Mouse (Mus musculus): ENCODE measurements around the gene Derl3. TPM values are rescaled to one million over a fixed set of nuclear protein-coding genes. Genes with fewer than 3 reads are reported as not detected.

Gene Derl3
- polyA plus RNA-seq (2012) = 0.27 and 0.36 TPM in 2 replicates

DNA sequence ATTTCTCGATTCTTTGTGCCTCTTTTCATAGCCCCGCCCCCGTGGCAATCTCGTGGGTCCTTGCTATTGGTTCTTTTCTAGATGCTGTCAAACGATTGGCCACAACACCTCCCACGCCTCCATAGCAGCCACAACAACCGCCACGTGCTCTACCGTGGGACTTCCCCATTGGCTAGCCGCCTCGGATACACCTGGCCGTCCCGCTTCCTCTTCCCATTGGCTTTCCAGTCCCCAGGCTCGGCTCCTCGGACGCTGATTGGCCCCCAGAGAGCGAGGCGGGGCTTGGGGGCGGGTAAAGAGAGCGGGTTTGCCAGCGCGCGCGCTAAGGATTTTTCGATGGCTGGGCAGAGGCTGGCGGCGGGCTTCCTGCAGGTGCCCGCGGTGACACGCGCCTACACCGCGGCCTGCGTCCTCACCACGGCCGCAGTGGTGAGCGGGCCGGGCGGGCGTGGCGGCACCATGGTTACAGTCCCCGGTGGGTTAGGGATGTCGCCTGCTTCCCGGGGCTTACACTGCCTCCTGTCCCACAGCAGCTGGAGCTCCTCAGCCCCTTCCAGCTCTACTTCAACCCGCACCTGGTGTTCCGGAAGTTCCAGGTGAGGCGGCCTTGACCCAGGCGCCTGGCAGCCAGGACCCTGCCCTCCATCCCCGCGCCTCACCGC, at the start of gene Derl3:
Derl3 (plus strand) TSS at position 325 of the 662 bp plus-strand sequence.
- no peak for TF ChIP-seq GATA1 (IDR thresholded peaks at IDR 0.05; ENCODE audit: low read length)

DNA sequence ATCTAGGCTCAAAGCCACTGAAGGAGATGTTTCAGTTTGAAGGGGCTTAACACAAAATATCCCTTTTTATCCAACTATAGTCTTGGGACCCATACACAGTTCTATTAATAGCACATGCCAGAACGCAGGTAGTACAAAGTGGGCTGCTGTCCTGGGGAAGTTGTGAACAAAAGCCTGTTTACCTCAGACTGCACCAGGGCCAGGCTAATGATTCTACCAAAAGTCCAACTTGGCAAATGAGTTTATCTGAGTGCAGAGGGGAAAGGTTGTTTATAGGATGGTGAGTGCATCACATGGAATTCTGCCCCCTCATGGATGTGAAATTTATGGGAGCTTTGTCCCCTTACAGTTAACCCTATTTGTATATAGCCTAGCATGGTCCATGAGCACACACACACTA, 48.4 kb upstream of the Derl3 start:
- no peak for TF ChIP-seq GATA1 (IDR thresholded peaks at IDR 0.05; ENCODE audit: low read length)

DNA sequence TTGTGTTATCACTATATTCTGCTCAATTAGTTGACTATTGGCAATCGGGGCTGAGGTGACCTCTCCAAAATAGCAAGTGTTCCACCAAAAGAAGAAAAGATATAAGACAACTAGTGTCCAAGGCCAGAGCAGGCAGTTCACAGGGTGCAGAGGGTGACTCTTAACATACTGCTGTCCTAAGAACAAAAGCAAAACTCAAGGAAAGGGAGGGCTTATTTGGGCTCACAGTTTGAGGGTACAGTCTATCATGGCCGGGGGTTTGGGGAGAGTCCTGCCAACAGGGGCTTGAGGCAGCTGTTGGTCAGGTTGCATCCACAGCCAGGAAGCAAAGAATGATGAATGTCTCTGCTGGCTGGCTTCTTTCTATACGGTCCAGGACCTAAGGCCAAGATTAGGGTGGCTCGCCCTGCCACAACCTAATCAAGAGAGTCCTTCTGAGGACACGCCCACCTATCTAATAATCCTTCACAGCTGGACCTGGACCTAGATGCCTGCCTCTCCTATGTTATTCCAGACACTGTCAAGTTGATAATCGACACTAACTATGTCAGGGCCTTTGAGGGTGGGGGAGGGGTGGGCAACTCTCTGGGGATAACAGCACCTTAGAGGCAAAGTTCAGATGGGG, 47.8 kb upstream of the Derl3 start:
- TF ChIP-seq GATA1 (IDR thresholded peaks at IDR 0.05; ENCODE audit: low read length) = no peak

DNA sequence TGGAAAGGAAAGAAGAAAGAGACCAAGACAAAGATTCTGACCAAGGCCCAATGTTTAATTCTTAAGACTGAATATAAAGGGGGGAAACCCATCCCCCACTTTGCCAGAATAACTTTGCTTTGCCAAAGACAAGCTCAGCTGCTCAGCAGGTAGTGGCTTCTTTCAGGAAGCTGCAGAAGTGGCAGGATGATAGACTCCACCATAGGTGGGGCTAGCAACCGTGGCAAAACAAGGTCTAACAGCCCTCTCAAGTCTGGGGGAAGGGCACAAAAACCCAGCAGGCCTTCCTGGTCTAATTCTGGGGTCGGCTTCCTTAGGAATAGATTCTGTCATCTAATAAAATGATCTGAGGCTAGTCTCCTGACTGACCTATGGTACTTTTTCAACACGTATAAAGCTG, 44.8 kb upstream of the Derl3 start:
- no peak for TF ChIP-seq GATA1 (IDR thresholded peaks at IDR 0.05; ENCODE audit: low read length)

DNA sequence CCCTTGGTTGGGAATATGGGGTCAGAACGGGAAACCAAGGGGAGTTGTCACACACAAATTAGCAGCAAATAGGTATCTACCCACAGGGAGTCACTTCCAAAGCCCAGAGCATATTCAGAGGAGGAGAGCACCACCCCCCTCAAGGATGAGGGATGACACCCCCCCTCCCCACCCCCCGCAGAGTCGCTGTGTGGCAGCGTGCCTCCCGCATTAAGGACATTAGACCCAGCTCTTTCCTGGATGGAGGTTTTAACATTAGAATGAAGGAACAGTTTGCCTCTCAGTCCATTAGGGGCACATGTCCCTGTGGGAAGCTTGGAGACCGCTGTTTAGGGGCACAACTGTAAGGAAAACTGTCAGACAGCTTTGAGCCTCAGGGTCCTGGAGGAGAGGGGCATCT, 42.1 kb upstream of the Derl3 start:
- no peak for TF ChIP-seq GATA1 (IDR thresholded peaks at IDR 0.05; ENCODE audit: low read length)

DNA sequence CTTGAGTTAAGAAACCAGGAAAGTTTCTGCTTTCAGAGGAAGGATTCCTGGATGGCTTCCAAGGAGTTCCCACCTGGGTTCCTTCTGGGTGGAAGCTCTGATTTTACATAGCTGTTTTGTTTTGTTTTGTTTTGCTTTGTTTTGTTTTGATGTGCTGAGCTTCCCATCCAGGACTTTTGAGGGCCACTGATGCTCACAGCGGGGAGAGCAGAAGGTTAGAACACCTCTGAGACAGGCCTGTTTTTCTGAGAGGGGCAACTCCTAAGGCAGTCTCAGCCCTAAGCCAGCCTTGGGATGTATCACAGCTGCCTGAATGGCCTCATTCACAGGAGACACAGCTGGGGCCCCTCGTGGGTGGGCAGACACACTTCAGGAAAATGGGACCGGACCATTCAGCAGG, 41.5 kb upstream of the Derl3 start:
- no peak for TF ChIP-seq GATA1 (IDR thresholded peaks at IDR 0.05; ENCODE audit: low read length)

DNA sequence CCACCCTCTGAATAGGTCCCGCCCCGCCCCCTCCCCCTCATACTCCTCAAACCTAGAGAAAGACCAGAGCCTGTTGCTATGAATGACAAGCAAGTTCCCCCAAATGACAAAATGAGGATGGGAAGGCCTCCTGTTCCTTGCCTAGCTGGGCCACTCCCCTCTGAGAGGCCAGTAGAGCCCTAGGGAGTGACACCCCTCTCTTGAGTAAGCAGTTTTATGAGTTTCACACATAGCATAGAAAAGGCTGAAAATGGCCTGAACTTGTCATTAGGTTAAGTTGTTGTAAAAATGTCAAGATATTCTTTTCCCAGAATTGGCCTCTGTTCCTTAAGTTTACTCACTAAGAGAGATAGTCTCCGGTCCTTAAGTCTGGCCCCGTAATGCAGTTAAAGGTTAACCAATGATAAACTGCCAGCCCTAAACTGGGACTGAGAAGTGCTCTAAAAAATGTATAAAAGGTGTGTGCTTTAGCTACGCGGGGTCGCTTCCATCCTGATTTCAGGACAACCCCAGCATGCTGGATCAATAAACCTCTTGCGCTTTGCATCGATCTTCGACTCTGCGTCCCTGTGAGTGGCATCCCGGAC, 40.6 kb upstream of the Derl3 start:
- no peak for TF ChIP-seq GATA1 (IDR thresholded peaks at IDR 0.05; ENCODE audit: low read length)

DNA sequence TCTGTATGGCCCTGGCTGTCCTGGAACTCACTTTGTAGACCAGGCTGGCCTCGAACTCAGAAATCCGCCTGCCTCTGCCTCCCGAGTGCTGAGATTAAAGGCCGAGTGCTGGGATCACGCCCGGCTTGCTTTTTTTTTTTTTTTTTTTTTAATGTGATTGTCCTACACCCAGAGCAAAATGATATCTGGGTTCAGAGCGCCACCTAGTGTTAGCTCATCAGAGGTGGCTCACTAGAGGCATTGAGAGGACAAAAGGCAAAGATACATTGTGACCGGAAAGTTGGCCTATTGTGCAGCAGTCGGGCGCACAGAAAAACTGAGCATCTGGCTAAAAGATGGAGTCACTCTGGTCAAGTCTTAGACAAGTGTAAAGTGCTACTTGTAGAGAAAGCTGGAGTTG, 39.8 kb upstream of the Derl3 start:
- no peak for TF ChIP-seq GATA1 (IDR thresholded peaks at IDR 0.05; ENCODE audit: low read length)

DNA sequence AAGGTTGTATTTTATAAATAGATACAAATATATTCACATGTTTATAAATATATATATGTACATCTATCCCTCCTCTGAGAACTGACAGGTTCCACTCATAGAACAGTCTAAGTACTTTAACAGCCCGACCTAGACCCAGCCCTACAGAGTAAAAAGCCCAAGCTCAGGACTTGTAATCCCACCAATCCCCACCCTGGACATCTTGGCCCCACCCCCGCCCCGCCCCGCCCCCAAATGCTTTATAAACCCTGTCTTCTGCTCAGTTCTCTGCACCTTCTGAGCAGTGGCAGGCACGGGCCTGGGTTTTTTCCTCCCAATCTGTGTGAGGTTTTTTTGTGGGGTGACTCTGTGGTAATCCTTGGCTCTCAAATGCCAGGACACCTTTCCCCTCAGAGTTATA, 39.1 kb upstream of the Derl3 start:
- no peak for TF ChIP-seq GATA1 (IDR thresholded peaks at IDR 0.05; ENCODE audit: low read length)

DNA sequence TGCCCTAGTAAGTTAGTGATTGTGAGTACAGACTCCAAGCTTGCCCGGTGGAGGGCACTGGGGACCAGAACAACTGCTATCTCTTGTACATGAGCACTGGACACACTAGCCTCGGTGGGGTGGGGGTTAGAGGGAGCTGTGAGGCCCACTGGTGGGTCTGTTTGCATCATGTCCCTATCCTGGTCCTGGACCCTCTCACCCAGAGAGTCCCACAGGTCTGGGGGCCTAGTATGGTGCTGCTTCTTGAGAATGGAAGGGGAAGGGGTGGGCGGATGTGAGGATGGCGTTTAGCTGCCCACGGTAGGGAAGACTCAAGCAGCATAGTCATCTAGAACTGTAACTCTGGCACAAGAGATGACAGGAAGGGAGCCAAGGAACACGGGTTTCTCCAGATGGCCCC, 38.4 kb upstream of the Derl3 start:
- TF ChIP-seq GATA1 (IDR thresholded peaks at IDR 0.05; ENCODE audit: low read length) = no peak

DNA sequence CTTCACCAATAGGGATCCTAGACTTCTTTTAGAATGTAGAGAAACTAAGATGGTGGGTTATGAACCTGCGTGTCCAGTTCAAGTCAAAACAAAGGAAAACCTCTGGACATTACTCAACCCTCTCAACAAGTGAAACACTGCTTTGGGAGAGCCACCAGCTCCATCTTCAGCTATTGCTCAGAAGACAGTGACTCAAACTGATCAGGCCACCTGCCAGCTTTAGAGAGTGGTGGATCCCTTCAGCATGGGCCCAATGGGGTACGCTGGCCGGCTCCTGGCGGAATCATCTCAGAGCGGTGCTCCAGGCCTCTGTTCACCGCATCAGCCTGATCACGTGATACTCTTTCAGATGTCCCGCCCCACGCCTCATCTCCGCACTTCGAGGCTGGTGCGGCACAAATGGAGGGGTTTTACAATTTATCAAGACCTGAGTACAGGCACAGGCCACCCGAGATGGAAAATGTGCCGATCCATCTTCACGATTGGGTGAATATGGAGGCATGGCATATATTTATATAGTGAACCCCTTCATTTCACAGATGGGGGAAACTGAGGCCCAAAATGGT, 37.7 kb upstream of the Derl3 start:
- TF ChIP-seq GATA1 (IDR thresholded peaks at IDR 0.05; ENCODE audit: low read length) = no peak

DNA sequence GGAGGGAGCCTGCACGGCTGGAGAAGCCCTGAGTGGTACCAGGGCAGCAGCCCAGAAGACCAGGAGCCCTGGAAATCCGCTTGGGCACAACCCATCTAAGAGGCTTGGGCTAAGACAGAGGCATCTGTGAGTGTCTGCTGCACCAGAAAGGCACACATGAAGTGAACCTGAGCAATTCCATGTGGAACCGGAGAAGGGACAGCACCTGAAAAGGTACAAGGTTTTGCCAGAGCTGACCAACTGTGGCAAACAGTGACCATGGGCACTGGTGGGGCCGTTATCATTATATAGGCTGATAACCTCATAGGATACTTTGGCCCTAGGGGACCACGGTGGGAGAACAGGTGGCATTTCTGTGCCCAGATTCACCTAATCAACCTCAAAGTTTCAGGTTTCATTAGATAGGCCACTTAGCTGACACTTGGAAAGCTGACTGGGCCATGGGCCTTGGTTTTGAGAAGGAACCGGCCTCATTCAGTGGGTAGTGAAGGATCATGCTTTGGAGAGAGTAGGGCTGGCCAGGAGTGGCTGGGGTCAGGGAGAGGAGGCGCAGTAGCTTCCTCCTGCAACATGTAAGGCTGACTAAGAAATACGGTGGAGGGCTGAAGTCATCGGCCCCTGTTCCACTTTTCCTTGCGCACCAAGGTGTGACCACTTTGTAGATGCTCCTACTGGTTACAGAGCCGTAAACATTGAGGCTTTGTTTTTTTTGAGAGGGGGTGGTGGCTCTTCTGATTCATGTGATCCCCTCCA, 36.9 kb upstream of the Derl3 start:
- TF ChIP-seq GATA1 (IDR thresholded peaks at IDR 0.05; ENCODE audit: low read length) = no peak

DNA sequence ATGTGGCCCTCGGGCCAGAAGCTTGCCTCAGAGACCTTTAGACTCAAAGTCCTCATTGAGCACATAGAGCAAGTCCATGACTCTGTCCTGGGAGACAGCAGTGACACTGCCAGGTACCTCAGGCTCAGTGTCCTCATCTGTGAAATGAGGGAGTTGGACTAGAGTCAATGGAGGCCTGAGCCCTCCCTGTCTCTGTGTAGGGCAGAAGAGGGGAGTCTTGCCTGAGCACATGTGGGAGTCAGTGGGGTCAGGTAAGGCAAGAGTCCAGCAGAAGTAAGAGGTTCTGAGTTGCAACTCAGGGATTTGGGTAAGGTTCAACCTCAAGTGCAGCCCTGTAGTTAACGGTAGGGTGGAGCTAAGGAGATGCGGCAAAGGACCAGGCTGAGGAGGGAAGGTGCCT, 36.2 kb upstream of the Derl3 start:
- TF ChIP-seq GATA1 (IDR thresholded peaks at IDR 0.05; ENCODE audit: low read length) = no peak

DNA sequence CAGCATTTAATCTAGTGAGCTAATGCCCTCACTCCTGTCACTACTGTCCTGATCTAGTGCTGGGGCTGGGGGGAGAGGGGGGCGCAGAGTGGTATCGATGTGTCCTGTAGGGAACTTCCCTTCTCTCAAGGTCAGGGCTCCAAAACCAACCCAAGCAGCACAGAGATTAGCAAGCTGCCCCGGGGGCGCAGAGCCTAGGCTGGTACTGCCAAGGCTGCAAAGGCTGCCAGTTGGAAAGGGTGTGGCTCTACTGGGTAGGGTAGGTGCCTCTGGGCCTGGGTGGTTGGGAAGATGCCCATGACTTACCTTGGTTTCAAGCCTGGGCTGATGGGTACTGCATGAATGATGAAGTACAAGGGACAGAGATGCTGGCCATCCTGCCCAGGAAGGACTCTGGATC, 35.6 kb upstream of the Derl3 start:
- no peak for TF ChIP-seq GATA1 (IDR thresholded peaks at IDR 0.05; ENCODE audit: low read length)

DNA sequence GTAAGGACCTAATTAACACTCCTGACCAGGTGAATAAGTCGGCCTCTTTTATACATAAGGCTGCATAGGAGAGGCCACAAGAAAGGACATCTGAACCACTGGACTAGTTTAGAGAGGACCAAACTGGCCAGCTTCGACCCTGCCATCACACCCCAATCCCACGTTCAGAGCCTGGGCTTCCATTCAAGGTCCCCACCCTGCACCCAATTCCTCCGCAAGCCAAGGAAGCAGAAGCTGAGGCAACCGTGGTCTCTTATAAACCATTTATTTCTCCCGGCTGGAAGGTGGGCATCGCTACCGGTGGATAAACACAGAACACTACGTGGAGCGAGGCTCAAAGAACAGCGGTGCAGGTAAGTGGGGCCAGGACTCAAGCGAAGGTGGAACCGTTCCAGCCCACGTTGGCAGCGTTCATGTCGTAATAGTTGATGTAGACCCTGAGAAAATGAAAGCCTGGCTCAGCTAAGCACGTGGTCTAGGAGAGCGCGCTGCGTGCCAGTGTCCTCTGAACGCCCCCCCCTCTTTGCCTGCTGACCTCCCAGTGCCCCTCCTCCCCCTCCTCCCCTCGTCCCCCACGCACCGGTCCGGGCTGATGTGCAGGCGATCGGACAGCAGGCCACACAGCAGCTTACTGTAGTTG, 34.0 kb upstream of the Derl3 start:
- no peak for TF ChIP-seq GATA1 (IDR thresholded peaks at IDR 0.05; ENCODE audit: low read length)
